Mouse (Mus musculus): ENCODE measurements around the gene Krtap5-4. TPM values are rescaled to one million over a fixed set of nuclear protein-coding genes. Genes with fewer than 3 reads are reported as not detected.
A peak's percentile ranks its signal among the peaks of the same experiment; 100 is the strongest.
"Not testable (repeated sequence)": the region's sequence is repeated elsewhere in the genome, so short reads cannot be mapped to it uniquely, and the experiment has no call there.

Krtap5-4 gene
- polyA plus RNA-seq, 1 experiment from 2014 or later: not detected

DNA sequence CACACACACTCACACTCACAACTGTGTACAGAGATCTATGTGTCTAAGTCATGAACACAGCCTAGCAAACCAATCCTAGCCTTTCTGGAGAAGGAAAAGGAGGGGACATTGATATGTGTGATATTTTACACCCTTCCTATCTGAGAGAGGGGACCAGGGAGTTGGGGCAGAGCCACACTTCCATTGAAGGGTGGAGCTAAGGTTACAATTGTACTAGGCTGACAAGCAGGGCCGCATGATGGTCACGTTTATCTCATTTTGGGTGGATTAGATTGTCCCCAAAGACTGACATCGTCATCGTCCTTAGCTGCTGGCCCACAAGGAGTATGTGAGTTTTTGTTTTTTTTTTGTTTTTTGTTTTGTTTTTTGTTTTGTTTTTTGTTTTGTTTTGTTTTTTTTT lies 27.9 kb downstream of the Krtap5-4 start:
- Histone ChIP-seq H3K9ac (ENCODE audit: low read depth, low read length) (no peak overlapping the region), H3K4me3 (ENCODE audit: low read length) (no peak overlapping the region), H3K4me1 (ENCODE audit: control insufficient read depth, insufficient read depth, low read depth, low read length) (no peaks in the 10 kb centered on the region), H3K9me3 (ENCODE audit: control insufficient read depth, low read length) (no peaks in the 10 kb centered on the region), H3K4me2 (ENCODE audit: low read length) (no peak overlapping the region), H3K27ac (ENCODE audit: low read depth, low read length) (no peak overlapping the region), H3K36me3 (ENCODE audit: control insufficient read depth, insufficient read depth, low read length) (no peaks in the 10 kb centered on the region), H3K27me3 (replicated peaks; ENCODE audit: control insufficient read depth, insufficient read depth, low read length) (no peaks in the 10 kb centered on the region)
- no peak for ATAC-seq
- WGBS: 89% methylated on average over 4 of the region's 4 CpGs

DNA sequence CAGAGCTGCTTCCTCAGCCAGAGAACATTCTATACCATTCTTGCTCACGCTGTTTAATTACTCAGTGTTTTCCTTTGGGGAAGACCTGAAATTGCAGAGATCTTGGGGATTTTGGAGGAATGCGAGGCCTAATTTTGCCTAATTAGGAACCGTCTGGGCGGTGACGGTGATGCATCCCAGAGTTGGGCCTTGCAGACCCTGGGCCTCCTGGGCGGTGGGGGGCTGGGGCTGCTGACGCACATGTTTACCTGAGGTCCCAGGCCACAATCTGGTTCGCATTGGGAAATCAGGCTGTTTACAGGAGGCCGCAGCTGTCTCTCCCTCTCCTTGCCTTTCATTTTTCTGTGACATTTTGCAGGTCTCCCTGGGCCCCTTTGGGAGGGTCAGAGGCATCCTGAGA lies 29.4 kb downstream of the Krtap5-4 start:
- not testable (repeated sequence) for H3K27ac ChIP-seq (ENCODE audit: low read depth, low read length); H3K4me2 ChIP-seq (ENCODE audit: low read length); H3K27me3 ChIP-seq (replicated peaks; ENCODE audit: control insufficient read depth, insufficient read depth, low read length); ATAC-seq; H3K9me3 ChIP-seq (ENCODE audit: control insufficient read depth, low read length); H3K4me3 ChIP-seq (ENCODE audit: low read length); H3K9ac ChIP-seq (ENCODE audit: low read depth, low read length); H3K4me1 ChIP-seq (ENCODE audit: control insufficient read depth, insufficient read depth, low read depth, low read length); H3K36me3 ChIP-seq (ENCODE audit: control insufficient read depth, insufficient read depth, low read length)
- WGBS: 67% methylated on average over 2 of the region's 9 CpGs

DNA sequence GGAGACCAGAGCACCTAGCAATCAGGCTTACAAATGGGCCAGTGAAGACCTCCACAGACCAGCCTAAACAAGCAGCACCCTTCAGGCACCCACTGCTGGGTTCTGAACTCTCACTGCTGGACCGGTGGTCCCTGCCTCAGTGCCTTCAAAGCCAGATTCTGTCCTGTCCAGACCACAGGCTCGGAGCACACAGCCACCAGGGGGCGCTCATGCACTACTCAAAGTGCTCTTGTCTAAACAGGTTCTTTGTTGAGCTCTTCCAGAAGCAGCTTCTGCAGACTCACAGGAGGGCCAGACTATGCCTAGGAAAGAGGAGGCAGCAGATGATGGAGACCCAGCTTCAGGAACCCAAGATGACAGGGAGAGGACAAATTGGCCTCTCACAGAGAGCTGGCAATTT lies 30.9 kb downstream of the Krtap5-4 start:
- Histone ChIP-seq H3K27me3 (replicated peaks; ENCODE audit: control insufficient read depth, insufficient read depth, low read length) (no peaks in the 10 kb centered on the region), H3K9ac (ENCODE audit: low read depth, low read length) (no peak overlapping the region), H3K36me3 (ENCODE audit: control insufficient read depth, insufficient read depth, low read length) (no peaks in the 10 kb centered on the region), H3K4me1 (ENCODE audit: control insufficient read depth, insufficient read depth, low read depth, low read length) (no peaks in the 10 kb centered on the region), H3K9me3 (ENCODE audit: control insufficient read depth, low read length) (no peaks in the 10 kb centered on the region), H3K27ac (ENCODE audit: low read depth, low read length) (no peak overlapping the region), H3K4me2 (ENCODE audit: low read length) (no peak overlapping the region), H3K4me3 (ENCODE audit: low read length) (no peak overlapping the region)
- peak; percentile 94 for ATAC-seq
- 5% methylated on average over 3 of the region's 3 CpGs for WGBS

DNA sequence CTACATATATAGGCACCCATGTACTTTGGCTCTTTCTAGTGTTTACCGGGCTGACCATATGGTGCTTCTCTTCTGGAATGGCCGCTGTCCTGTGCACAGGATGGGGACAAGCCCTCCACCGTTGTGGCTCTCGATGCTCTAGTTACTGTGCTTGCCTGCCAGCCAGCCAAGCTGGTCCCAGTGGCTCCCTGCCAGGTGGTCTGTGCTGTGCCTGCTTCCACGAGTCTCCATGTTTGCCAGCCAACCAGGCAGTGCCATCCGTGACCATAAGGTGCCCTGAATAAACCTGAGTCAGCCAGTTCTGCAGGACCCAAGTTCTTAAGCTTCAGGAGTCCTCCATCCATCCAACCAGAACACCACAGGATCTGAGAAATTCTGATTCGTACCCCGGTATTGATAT lies 31.8 kb downstream of the Krtap5-4 start:
- H3K9me3 ChIP-seq (ENCODE audit: control insufficient read depth, low read length): no peaks in the 10 kb centered on the region
- H3K36me3 ChIP-seq (ENCODE audit: control insufficient read depth, insufficient read depth, low read length): no peaks in the 10 kb centered on the region
- H3K4me2 ChIP-seq (ENCODE audit: low read length): no peak overlapping the region
- ATAC-seq: no peak
- no peaks in the 10 kb centered on the region for H3K4me1 ChIP-seq (ENCODE audit: control insufficient read depth, insufficient read depth, low read depth, low read length)
- no peak overlapping the region for H3K27ac ChIP-seq (ENCODE audit: low read depth, low read length)
- WGBS: 79% methylated on average over 8 of the region's 8 CpGs
- no peak overlapping the region for H3K4me3 ChIP-seq (ENCODE audit: low read length)
- H3K9ac ChIP-seq (ENCODE audit: low read depth, low read length): no peak overlapping the region
- H3K27me3 ChIP-seq (replicated peaks; ENCODE audit: control insufficient read depth, insufficient read depth, low read length): no peaks in the 10 kb centered on the region

DNA sequence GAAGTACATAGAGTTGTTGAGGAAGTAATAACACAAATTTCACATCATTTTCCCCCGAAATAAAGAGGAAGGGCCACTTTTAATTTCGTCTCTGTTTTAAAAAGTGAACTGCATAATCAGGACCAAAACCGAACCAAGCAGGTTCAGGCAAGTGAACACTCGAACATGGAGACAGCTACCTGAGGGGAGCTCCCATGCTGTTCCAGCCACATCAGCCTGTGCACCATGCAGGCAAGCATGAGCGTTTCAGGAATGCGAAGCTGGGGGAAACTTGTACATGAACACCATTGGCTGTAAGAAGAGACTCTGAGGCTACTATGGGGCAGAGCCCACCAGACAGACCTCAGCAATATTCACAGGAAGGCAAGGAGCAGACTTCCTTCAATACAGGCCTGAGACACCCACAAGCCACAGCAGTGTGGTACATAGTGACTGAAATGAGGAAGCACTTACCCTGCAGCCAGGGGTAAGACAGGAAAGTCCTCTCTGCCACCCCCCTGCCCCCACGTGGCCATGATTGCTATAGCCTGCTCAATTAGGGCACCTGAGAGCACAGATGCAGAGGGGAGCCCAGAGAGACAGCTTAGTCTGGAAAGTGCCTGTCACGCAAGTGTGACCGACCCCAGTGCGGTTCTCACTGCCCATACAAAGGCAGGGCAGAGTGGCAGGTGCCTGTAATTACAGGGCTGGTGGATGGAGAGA lies 37.1 kb downstream of the Krtap5-4 start:
- H3K4me1 ChIP-seq (ENCODE audit: control insufficient read depth, insufficient read depth, low read depth, low read length): no peaks in the 10 kb centered on the region
- H3K27ac ChIP-seq (ENCODE audit: low read depth, low read length): no peak overlapping the region
- no peak overlapping the region for H3K4me2 ChIP-seq (ENCODE audit: low read length)
- H3K9me3 ChIP-seq (ENCODE audit: control insufficient read depth, low read length): no peaks in the 10 kb centered on the region
- no peak overlapping the region for H3K4me3 ChIP-seq (ENCODE audit: low read length)
- no peak overlapping the region for H3K9ac ChIP-seq (ENCODE audit: low read depth, low read length)
- H3K27me3 ChIP-seq (replicated peaks; ENCODE audit: control insufficient read depth, insufficient read depth, low read length): no peaks in the 10 kb centered on the region
- ATAC-seq: no peak
- 52% methylated on average over 10 of the region's 10 CpGs for WGBS
- no peaks in the 10 kb centered on the region for H3K36me3 ChIP-seq (ENCODE audit: control insufficient read depth, insufficient read depth, low read length)

DNA sequence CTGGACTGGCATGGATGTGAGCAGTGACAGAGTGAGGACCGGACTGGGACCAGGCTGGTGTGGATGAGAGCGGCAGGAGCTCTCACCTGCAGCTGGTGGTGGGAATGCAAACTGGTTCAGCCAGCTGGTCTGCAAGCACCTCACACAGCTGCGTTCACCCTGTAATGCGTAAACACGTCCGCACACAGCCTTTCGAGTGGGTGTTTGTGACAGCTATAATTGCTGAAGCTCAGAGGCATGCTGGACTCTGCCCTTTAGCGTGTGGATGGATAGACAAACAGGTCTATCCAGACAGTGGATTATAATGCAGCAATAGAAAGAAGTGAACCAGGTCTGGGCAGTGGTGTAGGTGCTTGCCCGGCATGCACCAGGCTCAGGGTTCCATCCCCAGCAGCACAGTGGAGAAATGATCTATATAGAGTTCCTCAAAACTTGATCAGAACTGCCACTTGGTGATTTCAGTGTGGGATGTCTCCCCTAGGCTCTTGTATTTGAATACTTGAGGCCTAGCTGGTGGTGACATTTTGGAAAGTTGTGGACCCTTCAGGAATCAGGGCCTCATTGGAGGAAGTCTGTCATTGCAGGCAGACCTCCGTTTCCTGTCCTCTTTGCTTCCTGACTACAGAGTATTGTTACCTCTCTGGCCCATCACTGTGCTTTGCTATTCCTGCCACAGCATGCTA lies 38.4 kb downstream of the Krtap5-4 start:
- H3K9ac ChIP-seq (ENCODE audit: low read depth, low read length): no peak overlapping the region
- H3K36me3 ChIP-seq (ENCODE audit: control insufficient read depth, insufficient read depth, low read length): no peaks in the 10 kb centered on the region
- H3K4me3 ChIP-seq (ENCODE audit: low read length): no peak overlapping the region
- H3K27ac ChIP-seq (ENCODE audit: low read depth, low read length): no peak overlapping the region
- WGBS: 85% methylated on average over 10 of the region's 10 CpGs
- no peaks in the 10 kb centered on the region for H3K9me3 ChIP-seq (ENCODE audit: control insufficient read depth, low read length)
- H3K4me2 ChIP-seq (ENCODE audit: low read length): no peak overlapping the region
- ATAC-seq: no peak
- no peaks in the 10 kb centered on the region for H3K4me1 ChIP-seq (ENCODE audit: control insufficient read depth, insufficient read depth, low read depth, low read length)
- H3K27me3 ChIP-seq (replicated peaks; ENCODE audit: control insufficient read depth, insufficient read depth, low read length): no peaks in the 10 kb centered on the region

DNA sequence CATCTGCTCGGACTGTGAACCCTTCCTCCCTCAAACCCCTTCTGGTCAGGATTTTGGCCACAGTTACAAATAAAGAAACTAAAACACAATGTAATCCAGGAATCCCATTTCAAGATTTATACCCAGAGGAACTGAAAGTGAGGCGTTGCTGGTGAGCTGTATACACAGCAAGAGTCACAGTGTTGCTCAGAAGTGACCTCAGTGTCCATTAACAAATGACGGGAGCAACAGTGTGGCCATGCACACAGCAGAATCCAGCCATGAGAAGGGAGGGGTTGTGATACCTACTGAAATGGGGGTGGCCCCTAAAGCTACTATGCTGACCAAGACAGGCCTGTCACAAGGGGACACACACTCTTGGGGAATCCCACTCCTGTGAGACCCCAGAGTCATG lies 38.9 kb downstream of the Krtap5-4 start:
- no peaks in the 10 kb centered on the region for H3K36me3 ChIP-seq (ENCODE audit: control insufficient read depth, insufficient read depth, low read length)
- H3K27me3 ChIP-seq (replicated peaks; ENCODE audit: control insufficient read depth, insufficient read depth, low read length): no peaks in the 10 kb centered on the region
- whole genome bisulfite sequencing: 72% methylated on average over 3 of the region's 3 CpGs
- H3K4me1 ChIP-seq (ENCODE audit: control insufficient read depth, insufficient read depth, low read depth, low read length): no peaks in the 10 kb centered on the region
- no peak overlapping the region for H3K4me2 ChIP-seq (ENCODE audit: low read length)
- no peak overlapping the region for H3K9ac ChIP-seq (ENCODE audit: low read depth, low read length)
- H3K9me3 ChIP-seq (ENCODE audit: control insufficient read depth, low read length): no peaks in the 10 kb centered on the region
- ATAC-seq: no peak
- no peak overlapping the region for H3K27ac ChIP-seq (ENCODE audit: low read depth, low read length)
- H3K4me3 ChIP-seq (ENCODE audit: low read length): no peak overlapping the region

DNA sequence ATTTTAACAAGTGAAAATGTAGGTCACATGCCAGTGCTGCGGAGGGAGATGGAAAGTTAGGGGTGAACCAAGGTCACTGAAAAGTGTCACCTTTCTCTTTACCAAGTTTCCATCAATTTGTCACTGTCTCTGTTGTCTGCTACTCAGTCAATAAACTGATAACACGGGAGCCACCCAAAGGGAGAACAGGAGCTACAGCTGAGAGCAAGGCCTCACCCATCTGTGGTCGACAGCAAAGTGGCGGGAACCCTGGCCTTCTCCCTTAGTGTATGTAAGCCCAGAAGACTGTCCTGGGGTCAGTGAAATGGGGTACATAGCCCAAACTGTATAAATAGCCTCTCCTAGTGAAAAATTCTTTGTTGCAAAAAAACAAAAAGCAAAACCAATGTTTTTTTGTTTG lies 44.2 kb downstream of the Krtap5-4 start:
- Histone ChIP-seq H3K4me2 (ENCODE audit: low read length) (no peak overlapping the region), H3K4me1 (ENCODE audit: control insufficient read depth, insufficient read depth, low read depth, low read length) (peaks cover 4% of the 10 kb centered on the region; the same call in 1 of the 2 replicates), H3K9ac (ENCODE audit: low read depth, low read length) (no peak overlapping the region), H3K36me3 (ENCODE audit: control insufficient read depth, insufficient read depth, low read length) (no peaks in the 10 kb centered on the region), H3K27ac (ENCODE audit: low read depth, low read length) (no peak overlapping the region), H3K27me3 (replicated peaks; ENCODE audit: control insufficient read depth, insufficient read depth, low read length) (no peaks in the 10 kb centered on the region), H3K9me3 (ENCODE audit: control insufficient read depth, low read length) (no peaks in the 10 kb centered on the region), H3K4me3 (ENCODE audit: low read length) (no peak overlapping the region)
- 86% methylated on average over 4 of the region's 4 CpGs for WGBS
- ATAC-seq: no peak

DNA sequence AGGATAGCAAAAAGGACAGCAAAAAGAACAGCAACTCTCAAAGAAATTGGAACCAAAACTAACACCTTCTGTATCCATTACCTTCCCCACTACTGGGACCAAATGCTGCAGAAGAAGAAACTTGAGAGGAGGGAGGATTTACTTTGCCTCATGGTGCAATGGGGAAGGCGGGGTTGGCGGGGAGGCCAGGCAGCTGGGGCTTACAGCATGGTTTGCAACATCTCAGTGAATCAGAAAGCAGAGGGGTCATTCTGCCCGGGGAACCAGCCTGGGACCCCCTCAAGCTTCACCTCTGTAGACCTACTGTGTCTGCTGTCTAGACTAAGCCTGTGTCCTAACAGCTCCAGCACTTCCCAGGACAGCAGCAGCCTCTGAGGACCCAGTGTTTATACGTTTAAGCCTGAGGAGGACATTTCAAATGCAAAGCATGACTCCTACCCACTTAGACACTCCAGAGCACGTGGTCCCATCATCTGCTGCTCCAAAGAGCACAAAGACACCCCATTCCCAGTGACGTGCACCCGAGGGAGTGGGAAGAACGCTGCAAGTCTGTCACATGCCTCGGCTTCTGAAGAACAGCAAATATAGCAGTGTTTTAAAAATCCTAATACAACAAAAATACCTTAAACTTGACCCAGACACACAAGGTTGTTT lies 46.1 kb downstream of the Krtap5-4 start:
- H3K9ac ChIP-seq (ENCODE audit: low read depth, low read length): peak overlapping the region; percentile 6; the same call in 1 of the 2 replicates
- H3K4me3 ChIP-seq (ENCODE audit: low read length): no peak overlapping the region
- no peaks in the 10 kb centered on the region for H3K9me3 ChIP-seq (ENCODE audit: control insufficient read depth, low read length)
- no peaks in the 10 kb centered on the region for H3K36me3 ChIP-seq (ENCODE audit: control insufficient read depth, insufficient read depth, low read length)
- no peak overlapping the region for H3K27ac ChIP-seq (ENCODE audit: low read depth, low read length)
- no peak overlapping the region; the same call in 1 of the 2 replicates for H3K4me2 ChIP-seq (ENCODE audit: low read length)
- peaks cover 4% of the 10 kb centered on the region; the same call in 1 of the 2 replicates for H3K4me1 ChIP-seq (ENCODE audit: control insufficient read depth, insufficient read depth, low read depth, low read length)
- peak; percentile 87 for ATAC-seq
- 20% methylated on average over 9 of the region's 9 CpGs for WGBS
- H3K27me3 ChIP-seq (replicated peaks; ENCODE audit: control insufficient read depth, insufficient read depth, low read length): no peaks in the 10 kb centered on the region

Measured in hindbrain, embryonic 16.5 days (tissue).